Mouse (Mus musculus) brain, adult 2 months (tissue): ENCODE data around the gene Tyw5.

Experiments
- DNase-seq: peaks from one replicate; pipeline ENCODE4 v3.0.0; 2011; ENCODE audit warnings: low read depth, low spot score

The Tyw5 gene

DNA sequence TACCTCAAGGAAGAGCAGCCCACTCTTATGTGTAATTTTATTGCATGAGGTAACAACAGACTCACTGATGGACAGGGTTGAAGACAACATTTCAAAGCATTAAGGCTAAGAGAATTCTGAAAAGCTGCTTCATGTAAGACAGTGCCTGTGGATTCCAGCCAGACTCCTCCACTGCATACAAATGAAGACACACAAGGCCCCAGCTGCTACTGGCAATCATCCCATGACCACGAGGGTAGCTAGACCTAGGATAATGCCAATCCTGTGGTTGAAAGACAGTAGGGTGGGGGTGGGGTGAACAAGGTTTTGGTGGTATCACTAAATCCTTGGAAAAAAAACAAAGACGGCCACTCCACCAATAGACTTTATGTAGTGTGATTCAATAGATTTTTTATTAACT lies 19.0 kb downstream of the Tyw5 start:
- peak; percentile 94 for DNase-seq

DNA sequence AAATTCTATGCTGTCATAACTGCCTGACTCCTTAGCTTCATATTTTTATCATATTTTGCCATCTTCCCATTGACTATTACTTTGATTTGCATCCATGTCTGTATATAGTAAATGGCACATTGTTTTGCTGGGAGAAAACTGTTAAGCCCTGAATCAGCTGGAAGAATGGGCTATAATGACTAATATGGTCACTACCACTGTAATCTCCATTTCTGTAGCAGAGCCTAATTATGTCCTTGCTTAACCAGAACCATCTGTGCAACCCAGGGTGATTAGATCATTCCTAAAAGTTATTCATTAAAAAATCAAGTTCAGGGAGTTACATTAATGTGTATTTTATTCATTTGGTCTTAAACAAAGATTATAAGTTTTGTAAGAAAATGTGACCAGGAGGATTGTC lies 20.4 kb downstream of the Tyw5 start:
- DNase-seq = no peak

- DNase-seq = peak; percentile 96
These were observed 29.2 kb downstream of the Tyw5 start, which contains the start of gene 1700066M21Rik for GRCm38 (mm10) chr1:57377376-57378341. Gene 1700066M21Rik (plus strand): TSS chr1:57377620.

GRCm38 (mm10) chr1:57376806-57377205 lies 30.1 kb downstream of the Tyw5 start:
- DNase-seq = no peak

GRCm38 (mm10) chr1:57375276-57375675 lies 31.6 kb downstream of the Tyw5 start:
- DNase-seq = no peak

GRCm38 (mm10) chr1:57370451-57370850 lies 36.5 kb downstream of the Tyw5 start:
- DNase-seq = no peak

DNA sequence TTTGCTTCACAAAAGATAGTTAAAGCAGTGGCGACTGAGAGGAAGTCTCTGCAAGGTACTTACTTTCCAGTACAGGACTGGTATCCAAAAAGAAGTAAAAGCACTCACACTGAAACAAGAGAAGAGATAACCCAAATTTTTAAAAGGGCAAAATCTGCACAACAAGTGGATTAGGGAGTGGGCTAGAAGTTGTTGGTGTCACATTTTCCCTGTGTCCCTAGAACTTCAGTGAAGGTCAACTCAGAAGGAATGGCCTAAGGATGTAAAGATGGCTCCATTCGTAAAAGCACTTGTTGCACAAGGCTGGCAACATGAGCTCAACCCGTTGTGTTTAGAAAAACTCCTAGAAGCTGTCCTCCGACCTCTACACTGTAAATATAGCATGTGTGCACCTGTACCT lies 37.8 kb downstream of the Tyw5 start:
- no peak for DNase-seq

DNA sequence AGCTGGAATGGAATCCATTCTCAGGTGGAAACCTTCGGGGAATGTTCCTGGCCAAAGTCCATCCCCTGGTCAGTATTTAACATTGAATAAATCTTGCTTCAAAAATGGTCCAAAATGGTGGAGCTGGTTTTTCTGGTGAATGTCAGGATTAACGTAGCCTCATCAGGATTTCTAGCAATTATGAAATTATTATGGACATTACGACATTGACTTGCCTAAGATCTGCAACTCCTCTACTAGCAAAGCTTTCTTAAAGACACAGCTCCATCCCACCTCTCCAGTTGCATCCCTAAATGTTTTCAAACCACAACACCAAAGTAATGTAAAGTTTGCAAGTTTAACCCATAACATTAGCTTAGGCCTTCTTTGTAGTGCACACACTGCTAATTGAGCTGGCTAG lies 39.5 kb downstream of the Tyw5 start:
- no peak for DNase-seq

DNA sequence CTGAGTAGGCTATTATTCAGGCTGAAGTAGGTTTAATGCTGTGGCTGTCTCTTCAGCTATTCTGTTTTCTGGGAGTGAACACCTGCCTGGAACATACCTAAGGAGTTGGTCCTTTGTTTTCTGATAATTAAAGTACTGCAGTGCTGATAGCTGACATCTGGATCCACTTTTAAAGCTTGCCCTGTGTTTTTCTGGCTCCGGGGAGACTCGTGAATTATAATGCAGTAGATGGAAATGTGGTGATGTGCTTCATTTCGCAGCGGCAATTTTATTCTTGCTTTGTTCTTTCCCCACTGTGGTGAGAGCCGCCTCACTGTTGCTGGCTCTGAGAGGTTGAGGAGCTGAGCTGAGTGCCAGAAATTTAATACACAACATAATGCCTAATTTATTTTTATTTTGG lies 48.4 kb downstream of the Tyw5 start:
- DNase-seq = no peak

DNA sequence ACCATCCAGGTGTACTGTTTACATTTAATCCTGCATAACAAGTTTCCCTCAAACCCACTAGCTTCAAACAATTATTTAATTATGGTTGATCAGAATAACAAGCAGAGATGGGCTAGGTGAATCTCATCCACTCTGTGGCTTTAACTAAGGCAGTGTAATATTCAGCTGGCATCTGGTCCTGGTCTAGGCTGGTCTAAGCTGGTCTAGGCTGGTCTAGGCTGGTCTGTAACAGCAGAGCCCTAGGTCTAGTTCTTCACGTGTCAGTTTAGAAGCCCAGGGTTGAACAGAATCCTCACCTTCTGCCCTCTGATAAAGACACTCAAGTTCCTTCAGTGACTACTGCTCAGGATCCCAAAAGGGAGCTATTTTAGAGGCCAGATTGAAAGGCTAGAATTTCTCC lies 55.0 kb downstream of the Tyw5 start:
- DNase-seq = no peak

- no peak for DNase-seq
These were observed 59.4 kb downstream of the Tyw5 start for GRCm38 (mm10) chr1:57347487-57347886.

DNA sequence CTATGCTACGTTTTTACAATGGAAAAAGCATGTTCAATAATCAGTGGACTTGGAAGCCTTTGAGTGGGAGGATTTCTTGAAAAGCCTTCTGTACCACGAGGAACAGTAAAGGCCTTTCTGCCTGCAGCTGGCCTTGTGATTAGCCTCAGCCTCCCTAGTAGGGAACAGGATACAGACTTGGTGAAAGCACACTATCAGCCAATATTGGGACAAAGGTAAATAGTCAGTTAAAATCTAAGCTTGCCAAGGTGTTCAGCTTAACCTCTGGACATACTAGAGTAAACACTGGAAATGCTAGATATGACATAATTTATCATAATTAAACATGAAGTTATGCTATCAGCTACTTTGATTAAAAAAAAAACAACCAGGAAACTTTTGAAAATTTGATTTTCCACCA lies 65.7 kb downstream of the Tyw5 start:
- no peak for DNase-seq

DNA sequence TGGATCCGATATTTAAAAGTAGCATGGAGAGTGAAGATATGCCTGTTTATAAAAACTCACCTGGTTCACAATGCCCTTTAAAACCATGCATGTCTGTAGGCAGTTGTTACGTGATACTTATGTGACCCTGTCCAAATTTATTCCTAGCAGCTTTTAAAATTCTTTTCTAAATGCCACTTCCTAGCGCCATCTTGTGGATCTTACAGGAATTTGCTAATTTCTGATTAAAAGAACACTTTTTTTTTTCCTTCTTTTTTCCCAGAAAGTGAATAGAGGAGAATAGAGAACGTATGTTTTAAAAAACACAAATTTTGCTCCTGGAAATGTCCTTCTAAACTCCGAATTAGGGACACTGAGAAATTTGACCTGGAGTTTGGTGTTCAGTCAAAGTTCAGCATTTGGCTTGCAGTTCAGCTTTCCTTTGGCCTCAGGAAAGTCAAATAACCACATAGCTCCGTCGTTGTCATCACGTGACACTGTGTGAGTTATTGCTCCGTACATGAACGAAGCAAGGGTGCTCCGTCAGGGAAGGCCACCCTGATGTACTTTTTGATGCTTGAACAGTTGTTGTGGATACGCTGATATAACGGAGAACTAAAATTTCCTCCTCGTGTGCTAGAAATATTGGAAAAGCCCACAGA lies 67.6 kb downstream of the Tyw5 start:
- peak; percentile 40 for DNase-seq
